Mouse (Mus musculus) common myeloid progenitor, adult 5-6 weeks (primary cell): ENCODE results near the gene Fgfr1op. TPM values are rescaled to one million over a fixed set of nuclear protein-coding genes. Genes with fewer than 3 reads are reported as not detected.
"Not testable (repeated sequence)": the region's sequence is repeated elsewhere in the genome, so short reads cannot be mapped to it uniquely, and the experiment has no call there.

ENCODE experiments used
- ATAC-seq: replicated peaks from 2 replicates; pipeline ENCODE4 v1.8.0; 2016; ENCODE audit warnings: low read depth, mild to moderate bottlenecking, moderate TSS enrichment, inconsistent platforms; ENCODE audit not compliant: poor library complexity, severe bottlenecking
- total RNA-seq: library from RNA; stranded (forward); fragments of 200-1000, 187-1606 nt; gene quantifications from 2 replicates; pipeline ENCODE4 v1.2.3, GENCODE M21; 2017

Fgfr1op gene
- 54.3 and 55.1 TPM in 2 replicates for total RNA-seq

DNA sequence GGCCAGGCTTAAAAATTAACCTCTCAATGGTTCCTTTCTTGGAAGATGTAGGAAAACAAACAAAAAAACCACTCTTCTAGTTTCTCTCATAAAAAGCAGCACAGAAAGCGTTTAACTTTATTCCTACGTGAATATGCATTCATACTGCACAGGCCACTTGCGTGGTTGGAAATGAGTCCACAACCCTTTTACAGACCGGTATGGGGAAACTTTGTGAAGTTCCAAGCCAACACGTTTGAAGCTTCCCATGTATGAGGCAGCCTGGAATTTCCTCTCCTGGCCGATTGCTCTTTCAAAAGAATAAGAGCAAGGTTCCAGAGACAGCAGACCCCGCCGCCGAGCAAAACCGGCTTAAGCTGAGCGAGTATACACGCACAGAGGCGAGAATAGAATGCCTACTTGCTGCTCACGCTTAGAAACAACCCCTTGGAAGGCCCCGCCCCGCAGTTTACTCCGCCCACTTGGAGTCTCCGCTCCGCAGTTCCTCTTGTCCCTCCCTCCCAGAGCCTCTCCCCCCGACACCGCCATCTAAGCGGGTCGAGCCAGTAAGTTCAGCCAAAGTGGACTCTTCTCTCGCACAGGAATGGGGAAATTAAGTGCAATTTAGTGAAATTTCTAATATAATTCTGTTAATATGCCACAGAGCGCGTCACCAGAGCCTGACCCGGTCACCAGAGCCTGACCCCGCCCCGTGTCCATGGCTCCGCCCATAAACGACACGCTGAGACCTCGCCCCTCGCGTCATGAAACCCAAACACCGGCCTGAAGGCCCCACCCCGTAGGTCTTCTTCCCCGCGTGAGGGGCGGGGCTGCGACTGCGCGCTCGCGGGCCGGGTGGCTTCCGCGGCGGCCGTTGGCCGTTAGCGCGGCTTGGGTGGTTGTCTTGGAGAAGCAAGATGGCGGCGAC is at the start of gene Fgfr1op:
Gene Fgfr1op (plus strand): TSS at position 801 of the 907 bp plus-strand sequence.
- ATAC-seq, result peak; percentile 87

DNA sequence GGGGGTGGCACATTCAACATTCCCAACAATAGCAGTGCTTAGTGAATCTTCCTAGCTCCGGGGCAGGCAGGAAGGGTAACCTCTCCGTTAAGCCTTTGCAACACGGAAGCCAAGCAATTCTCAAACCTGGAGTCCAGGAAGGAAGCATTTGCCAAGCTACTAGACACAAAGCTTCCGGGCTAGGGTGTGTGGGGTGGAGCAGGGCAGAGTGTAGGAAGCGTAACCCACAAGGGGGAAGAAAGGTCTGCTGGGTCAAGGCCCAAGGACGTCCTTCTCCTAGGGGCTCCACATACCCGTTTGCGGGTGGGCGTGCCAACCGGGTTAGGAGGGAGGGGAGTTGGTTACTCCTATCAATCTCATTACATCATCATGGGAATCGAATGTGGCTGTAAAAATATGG is 48.9 kb upstream of the Fgfr1op start:
- peak; percentile 91 for ATAC-seq

DNA sequence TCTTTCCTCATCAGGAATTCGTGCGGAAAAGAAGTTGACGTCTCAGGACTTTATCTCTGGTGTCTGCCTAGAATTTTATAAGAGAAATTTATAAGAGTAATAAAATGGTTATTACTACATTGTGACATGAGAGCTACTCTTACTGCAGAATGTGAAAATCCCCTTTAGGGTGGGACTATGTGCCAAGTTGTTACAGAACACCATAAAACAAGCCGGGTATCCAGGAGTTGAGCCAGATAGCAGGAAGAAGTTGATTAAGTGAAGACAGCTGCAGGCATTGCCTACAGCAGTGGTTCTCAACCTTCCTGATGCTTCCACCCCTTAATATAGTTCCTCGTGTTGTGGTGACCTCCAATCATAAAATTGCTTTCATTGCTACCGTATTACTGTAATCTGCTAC is 48.4 kb upstream of the Fgfr1op start:
- not testable (repeated sequence) for ATAC-seq

DNA sequence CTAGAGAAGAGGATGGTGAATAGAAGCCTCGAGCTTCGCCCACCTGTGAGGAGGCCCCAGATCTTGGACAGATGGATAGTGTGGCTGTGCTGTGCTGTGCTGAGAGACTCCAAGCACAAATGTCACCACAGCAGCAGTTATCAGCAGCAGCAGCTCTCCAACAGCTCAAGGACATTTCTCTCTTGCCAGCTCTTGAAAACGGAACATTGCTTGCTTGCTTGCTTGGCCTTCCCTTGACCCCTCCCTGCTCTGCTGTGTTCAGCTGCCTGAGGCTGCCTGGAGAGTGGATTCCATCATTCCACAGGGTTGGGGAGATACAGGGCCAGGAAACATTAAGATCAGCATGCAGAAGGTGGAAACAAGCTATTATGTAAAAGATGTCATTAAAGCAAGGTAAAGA is 42.3 kb upstream of the Fgfr1op start:
- not testable (repeated sequence) for ATAC-seq

DNA sequence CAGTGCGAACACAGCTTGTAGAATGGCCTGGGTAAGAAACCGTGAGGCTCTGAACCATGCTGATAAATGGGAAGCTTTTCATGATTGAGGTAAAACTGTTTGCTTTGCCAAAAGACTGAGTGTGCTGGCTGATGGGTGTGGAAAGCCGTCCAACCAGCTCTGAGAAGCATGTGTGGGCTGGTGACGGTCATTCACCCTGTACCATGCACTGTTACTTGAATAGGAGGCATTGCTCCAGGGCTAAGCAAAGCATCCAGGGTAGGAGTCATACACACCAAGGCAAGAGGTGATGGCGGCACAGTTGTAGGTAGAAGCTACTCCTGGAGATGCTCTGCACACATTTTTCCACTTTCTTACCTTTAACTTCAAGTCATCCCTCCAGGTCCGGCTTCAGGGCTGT is 40.7 kb upstream of the Fgfr1op start:
- not testable (repeated sequence) for ATAC-seq

DNA sequence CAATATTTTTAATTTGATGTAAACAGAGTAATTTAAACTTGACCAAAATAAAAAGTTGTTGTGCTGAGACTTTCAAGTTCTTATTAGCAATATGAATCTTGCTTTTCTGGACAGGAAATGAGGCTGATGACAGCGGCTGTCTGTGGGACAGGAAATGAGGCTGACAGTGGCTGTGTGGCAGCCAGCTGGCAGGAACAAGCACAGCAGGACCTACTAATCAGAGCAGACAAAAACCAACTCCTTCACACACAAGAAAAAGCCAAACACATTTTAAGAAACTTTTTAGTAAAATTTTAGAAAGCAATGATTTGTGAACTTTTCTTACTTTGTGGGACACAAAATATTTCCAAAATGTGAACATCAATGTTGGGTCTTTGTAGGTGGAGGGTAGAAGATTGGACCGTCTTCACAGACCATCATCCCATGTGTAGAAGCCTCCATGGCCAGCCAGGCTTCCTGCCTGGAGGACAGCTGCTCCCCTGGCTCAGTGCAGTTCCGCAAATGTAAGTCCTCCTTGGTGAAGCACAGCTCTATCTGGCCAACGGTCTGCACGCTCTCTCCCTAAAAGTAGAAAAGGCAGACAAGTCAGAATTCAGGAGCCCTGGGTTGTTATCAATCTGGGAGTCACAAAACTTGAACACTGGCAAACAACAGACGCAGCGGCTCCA is 36.8 kb upstream of the Fgfr1op start:
- ATAC-seq, result peak; percentile 39; the same call in 1 of the 2 replicates

DNA sequence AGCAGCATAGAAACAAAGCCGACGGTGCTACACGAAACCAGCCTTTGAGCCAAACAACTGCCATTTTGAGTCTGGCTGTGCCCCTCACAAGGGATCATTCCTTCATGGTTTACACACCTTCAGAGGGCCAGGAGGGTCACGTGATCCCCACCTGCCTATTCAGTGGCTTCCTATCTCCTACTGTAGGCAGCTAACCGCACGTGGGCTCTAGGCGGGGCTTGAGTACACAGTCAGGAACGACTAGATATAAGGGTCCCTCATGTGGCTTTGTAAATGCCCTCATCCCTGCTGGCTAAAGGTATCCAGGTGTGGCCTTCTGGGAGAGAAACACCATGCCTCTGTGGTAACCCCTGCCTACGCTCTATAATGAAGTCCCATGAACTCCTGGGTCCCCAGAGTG is 35.7 kb upstream of the Fgfr1op start:
- ATAC-seq, result not testable (repeated sequence)

DNA sequence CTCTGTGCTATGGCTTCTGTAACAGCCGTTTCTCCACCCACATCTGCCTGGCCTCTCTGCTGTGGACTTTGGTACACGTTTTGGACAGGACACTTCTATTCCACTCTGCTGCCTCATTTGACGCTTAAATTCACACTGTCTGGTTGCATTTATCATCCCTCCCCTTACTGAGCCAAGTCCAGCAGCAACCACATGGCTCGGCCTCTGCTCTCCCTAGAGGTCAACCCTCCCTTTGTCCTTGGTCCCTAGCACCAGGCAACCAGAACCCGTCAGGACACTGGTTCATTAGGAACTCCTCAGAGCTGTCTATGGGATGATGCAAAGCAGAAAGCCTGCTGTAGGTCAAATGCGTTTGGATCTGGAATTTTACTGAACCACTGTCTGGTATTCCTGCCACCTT is 34.5 kb upstream of the Fgfr1op start:
- not testable (repeated sequence) for ATAC-seq

DNA sequence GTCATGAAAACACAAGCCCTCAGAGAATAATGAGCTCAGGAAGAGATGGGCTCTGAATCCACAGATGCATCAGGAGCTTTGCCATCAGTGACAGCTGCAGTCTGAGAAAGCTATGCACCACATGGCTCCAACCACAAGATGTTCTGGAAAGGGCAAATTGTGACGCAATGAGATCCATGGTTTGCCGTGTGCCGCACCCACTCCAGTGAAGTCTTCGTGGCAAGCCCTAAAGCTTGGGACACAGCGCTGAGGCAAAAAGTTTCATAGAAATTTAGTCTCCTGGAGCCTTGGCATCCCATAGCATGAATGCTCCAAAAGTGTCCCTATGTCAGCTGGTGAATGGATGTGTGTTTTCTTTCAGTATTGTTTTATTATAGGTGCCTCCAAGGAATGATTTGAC is 27.2 kb upstream of the Fgfr1op start:
- not testable (repeated sequence) for ATAC-seq

DNA sequence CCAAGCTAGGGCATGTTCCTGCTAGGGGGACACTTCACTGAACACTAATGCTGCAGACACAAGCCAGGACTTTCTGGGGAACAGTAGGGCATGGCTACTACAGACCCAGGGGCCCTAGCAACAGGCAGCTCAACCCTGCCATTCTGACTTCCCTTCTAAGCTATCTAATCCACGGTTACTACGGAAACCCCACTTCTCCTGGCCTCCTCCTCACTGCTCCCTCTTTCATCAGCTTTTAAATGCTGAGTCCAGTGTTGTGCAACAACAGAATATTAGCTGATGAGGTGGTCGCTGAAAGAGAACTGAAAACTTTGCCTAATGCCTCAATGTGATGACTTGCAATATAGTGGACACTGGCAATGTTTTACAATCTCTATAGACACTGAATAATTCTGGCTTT is 25.1 kb upstream of the Fgfr1op start:
- peak; percentile 68 for ATAC-seq

DNA sequence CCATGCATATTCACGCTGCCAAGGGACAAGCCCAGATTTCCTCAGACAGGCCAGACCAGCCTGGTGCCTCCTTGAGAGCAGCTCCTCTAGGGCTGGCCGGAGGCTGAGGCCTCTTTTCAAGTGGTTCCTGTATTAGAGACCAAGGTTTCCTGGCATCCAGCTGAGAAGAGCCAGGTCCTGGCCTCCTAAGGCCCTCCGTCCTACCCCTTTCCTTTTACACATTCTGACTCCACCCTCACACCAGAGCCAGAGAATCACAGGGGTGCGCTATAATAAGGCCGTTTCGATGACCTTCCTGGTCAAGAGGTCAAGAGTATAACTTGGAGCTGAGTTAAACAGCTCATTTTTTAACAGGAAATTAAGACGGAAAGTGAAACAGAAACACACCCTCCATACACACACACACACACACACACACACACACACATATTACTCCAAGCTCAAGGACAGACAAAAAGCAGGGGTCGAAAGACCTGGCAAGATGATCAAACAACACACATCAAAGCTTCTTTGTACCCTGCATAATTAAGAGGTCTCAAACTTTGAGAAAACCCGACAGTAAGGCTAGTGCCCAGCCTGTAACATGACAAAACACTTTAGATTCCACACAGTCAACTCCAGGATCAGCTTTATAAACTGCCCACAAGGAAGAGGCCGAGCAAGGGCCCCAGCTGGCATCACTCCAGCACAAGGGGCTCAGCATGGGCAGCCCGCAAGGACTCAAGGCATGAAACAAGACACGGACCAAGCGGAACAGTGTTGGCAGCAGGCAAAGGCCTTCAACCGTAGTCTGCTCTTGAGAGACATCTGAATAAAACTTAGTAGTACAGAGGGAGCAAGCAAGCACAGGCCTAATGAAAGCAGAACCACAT is 21.3 kb upstream of the Fgfr1op start:
- not testable (repeated sequence) for ATAC-seq

DNA sequence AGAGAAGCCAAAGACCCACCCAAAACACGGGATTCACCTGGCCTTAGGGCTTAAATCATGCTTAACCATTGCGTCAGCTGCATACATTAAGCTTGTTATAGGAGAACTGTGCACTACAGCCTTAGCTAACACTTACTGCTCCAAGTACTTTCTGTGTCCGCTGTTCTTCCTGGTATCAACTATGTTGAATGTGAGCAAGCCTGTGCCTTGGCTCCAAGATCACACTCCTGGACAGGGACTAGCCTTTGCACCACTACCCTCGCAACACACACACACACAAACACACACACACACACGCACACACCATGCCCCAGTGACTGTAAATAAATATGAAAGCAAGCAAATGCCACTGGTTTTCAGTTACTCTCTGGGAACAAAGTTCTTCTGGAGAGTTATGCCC is 18.4 kb upstream of the Fgfr1op start:
- not testable (repeated sequence) for ATAC-seq

DNA sequence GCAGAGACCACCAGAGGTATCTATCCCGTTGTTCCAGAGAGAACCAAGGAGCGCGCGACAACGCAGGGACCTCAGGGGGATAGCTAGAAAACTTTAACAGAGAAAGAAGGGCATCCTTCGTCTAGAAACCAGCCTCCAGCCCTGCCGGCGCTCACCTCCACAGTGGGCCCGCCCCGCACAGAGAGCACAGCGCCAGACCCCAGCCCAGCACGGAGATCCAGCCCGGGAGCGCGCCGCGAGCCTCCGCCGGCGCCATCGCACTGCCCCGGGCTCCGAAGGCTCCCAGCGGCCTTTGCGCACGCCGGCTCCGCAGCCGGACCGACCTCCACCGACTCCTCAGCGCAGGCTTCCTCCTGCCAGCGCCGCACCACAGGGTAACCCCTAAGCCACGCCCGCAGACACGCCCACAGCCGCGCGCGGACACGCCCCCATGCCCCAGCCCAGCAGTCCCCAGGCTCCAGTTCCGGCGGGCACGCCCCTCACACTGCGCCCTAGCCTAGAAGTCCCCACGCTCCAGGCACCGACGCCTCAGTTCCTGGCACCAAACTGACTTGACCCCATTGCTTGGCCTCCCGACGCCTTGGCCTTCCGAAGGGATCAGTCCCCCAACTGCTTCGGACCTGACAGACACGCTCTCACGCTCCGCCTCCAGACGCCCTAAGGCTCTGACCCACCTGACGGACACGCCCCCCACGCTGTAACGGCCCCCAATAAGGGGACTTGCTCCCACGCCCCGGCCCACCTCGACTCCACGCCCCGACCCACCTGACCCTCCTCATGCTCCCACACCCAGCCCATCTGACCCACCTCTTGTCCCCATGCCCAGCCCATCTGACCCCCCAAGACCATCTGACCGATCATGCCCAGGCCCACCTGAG is 17.6 kb upstream of the Fgfr1op start, which contains the start of the genes Gm49673 and Rnaset2a:
Gene Gm49673 (minus strand): TSS at position 350 of the 878 bp plus-strand sequence.
Gene Rnaset2a (minus strand): TSS at position 659 of the 878 bp plus-strand sequence.
- peak; percentile 93 for ATAC-seq

DNA sequence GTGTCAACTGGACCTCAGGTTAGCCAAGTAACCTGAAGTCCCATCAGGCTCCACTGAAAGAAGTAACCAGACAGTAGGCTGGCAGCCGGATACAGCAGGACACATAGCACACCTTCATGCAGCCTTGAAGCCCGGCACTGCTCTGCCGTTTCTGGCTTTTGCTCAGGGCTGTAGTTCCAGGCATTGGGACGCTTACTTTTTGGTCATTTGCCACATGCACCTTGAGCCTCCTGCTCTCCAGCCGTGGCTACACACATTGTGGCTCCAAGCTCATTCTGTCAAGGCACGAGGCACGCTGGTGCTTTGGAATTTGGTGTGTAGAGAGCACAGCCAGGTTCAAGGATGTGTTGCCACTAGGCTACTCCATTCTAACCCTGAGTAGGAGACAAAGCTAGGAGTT is 10.3 kb upstream of the Fgfr1op start:
- not testable (repeated sequence) for ATAC-seq

DNA sequence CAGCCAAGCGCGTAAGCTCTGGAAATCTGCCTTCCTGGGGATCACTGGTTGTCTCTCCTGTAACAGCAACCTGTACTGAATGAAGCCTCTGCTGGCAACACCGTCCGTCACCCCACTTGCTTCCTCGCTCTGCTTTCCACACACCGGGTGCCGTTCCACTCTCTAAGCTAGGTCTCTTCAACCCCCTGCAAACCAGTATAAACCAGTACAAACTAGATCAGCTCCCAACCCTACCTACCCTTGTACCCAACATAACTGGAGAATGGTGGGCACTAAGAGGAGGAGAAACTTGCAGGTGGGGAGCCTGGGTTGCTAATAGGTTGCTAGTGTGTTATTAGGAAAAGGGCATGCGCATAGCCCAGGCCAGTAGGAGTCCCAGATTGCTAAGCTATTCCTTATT is 9.3 kb upstream of the Fgfr1op start:
- ATAC-seq, result not testable (repeated sequence)

DNA sequence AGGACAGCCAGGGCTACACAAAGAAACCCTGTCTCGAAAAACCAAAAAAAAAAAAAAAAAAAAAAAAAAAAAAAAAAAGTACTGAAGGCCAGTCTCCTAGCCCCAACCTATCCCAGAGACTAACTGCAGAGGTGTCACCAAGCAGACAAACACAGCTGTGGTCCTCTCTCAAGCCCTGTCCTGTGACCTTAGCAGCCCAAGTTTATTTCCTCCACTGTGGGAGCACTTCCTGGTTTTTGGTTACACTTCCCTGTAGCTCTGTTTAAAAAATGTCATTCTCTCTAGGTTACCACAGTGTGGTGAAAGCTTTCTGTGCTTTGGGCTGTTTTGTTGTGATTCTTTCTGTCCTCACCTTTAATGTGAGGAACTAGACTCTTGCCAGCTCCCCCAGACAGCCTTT is 6.7 kb upstream of the Fgfr1op start:
- ATAC-seq, result peak; percentile 82

DNA sequence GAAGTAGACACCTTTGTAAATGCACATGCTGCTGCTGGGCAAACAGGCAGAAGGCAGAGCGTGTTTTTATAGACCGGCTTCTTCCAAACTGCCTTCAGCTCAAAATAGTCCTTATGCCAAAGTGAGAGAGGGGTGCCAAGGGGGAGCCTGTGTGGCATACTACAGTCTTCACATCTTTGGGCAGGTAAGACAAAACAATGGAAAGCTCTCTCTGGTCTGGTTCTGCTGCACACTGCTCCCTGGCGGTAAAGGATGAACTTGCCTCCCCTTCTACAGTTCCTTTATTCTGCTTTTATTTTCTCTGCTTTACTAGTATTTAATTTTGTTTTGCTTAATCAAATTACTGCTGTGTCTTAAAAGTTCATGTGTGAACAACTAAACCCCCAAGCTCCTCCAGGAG is 4.3 kb upstream of the Fgfr1op start:
- ATAC-seq, result not testable (repeated sequence)

DNA sequence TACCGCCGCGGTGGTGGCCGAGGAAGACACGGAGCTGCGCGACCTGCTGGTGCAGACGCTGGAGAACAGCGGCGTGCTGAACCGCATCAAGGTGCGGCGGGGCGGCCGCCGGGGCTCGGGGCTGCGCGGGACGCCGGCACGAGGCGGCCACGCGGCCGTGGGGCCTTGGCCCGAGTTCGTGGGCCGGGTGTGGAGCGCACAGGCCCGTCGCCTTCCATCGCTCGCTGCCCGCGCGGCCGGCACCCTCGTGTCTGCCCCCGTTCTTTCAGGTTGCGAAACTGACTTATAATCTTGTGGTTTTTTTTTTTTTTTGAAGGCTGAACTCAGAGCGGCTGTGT is 276 bp downstream of the Fgfr1op start:
- peak; percentile 4; the same call in 1 of the 2 replicates for ATAC-seq

DNA sequence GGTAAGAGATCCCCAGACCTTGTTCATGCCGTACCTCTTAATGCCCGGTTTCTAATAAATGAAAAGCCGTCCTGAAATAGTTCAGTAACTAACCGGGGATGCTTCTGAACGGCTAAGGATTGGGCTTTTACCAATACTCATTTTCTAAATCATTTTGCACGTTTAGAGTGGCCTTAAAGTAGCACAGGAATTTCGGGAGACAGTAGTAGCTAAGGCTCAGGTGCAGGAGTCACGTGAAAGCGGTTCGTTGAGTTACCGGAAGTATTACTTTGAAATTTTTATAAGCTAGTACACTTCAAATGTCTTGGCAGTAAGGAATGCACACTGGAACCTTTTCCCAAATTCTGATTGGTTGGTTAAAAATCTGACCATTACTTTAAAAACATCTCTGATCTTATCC is 676 bp downstream of the Fgfr1op start:
- not testable (repeated sequence) for ATAC-seq
